Mouse (Mus musculus) hindbrain, embryonic 12.5 days (tissue): ENCODE results near the gene D430041D05Rik. TPM values are rescaled to one million over a fixed set of nuclear protein-coding genes. Genes with fewer than 3 reads are reported as not detected.

ENCODE experiments used
- ATAC-seq: fragments of 200-750 bp; cut with Nextera tagmentation; 2 replicates; pipeline ENCODE4 v1.8.0; 2017; ENCODE audit warnings: moderate TSS enrichment; ENCODE audit not compliant: low FRiP score
- H3K27ac ChIP-seq: fragments of 300-500 bp; sonication (generic); 2 replicates; pipeline ENCODE4 v1.5.1; 2016; ENCODE audit warnings: mild to moderate bottlenecking
- H3K27me3 ChIP-seq: fragments of 300-500 bp; sonication (generic); 2 replicates; pipeline ENCODE4 v1.6.1; 2016; ENCODE audit warnings: mild to moderate bottlenecking
- H3K36me3 ChIP-seq: fragments of 300-500 bp; sonication (generic); 2 replicates; pipeline ENCODE4 v1.6.1; 2016; ENCODE audit warnings: mild to moderate bottlenecking
- H3K4me1 ChIP-seq: fragments of 300-500 bp; sonication (generic); 2 replicates; pipeline ENCODE4 v1.6.1; 2016
- H3K4me2 ChIP-seq: fragments of 300-500 bp; sonication (generic); replicated peaks from 2 replicates; pipeline ENCODE4 v1.6.1; 2016; ENCODE audit warnings: mild to moderate bottlenecking
- H3K4me3 ChIP-seq: fragments of 300-500 bp; sonication (generic); 2 replicates; pipeline ENCODE4 v1.5.1; 2016; ENCODE audit warnings: mild to moderate bottlenecking
- H3K9ac ChIP-seq: fragments of 300-500 bp; sonication (generic); 2 replicates; pipeline ENCODE4 v1.6.1; 2016; ENCODE audit warnings: mild to moderate bottlenecking, moderate library complexity
- H3K9me3 ChIP-seq: fragments of 300-500 bp; sonication (generic); replicated peaks from 2 replicates; pipeline ENCODE4 v1.6.1; 2016; ENCODE audit warnings: mild to moderate bottlenecking
- WGBS: fragments of 180-500 bp; shearing (Covaris S2); methylation state at CpG from one replicate; pipeline ENCODE4 v1.1.7; 2016; 5-methylcytosine and 5-hydroxymethylcytosine counted together
- polyA plus RNA-seq: library from polyadenylated mRNA; unstranded; fragments of >200 nt; fragmentation: Nextera tagmentation; extraction: Ambion mirVana; gene quantifications from 2 replicates; pipeline ENCODE4 v1.2.1, GENCODE M21; 2016

Gene D430041D05Rik
- polyA plus RNA-seq, 1 experiment from 2014 or later, result 4.2 TPM

GRCm38 (mm10) chr2:104249856-104250255 is 161.0 kb downstream of the D430041D05Rik start:
- H3K4me2 ChIP-seq, result no peak overlapping the region
- ATAC-seq, result no peak
- H3K4me3 ChIP-seq, result no peak overlapping the region
- 88% methylated on average over 2 of the region's 2 CpGs for WGBS
- H3K9me3 ChIP-seq, result no peaks in the 10 kb centered on the region
- no peak overlapping the region for H3K27ac ChIP-seq
- no peaks in the 10 kb centered on the region for H3K27me3 ChIP-seq
- no peaks in the 10 kb centered on the region for H3K36me3 ChIP-seq
- no peaks in the 10 kb centered on the region; the same call in 1 of the 2 replicates for H3K4me1 ChIP-seq
- no peak overlapping the region for H3K9ac ChIP-seq

- no peak overlapping the region for H3K4me2 ChIP-seq
- H3K27ac ChIP-seq, result no peak overlapping the region
- 76% methylated on average over 4 of the region's 4 CpGs for WGBS
- no peak for ATAC-seq
- H3K4me1 ChIP-seq, result no peaks in the 10 kb centered on the region
- H3K9ac ChIP-seq, result no peak overlapping the region
- no peaks in the 10 kb centered on the region for H3K36me3 ChIP-seq
- H3K4me3 ChIP-seq, result no peak overlapping the region
- no peaks in the 10 kb centered on the region for H3K27me3 ChIP-seq
- no peaks in the 10 kb centered on the region for H3K9me3 ChIP-seq
These were observed 164.0 kb downstream of the D430041D05Rik start for GRCm38 (mm10) chr2:104246851-104247250.

GRCm38 (mm10) chr2:104242055-104242454 is 168.8 kb downstream of the D430041D05Rik start:
- WGBS, result 72% methylated on average over 5 of the region's 5 CpGs
- H3K4me3 ChIP-seq, result no peak overlapping the region
- no peak overlapping the region for H3K9ac ChIP-seq
- no peak overlapping the region for H3K4me2 ChIP-seq
- no peaks in the 10 kb centered on the region for H3K9me3 ChIP-seq
- no peak overlapping the region for H3K27ac ChIP-seq
- ATAC-seq, result no peak
- H3K27me3 ChIP-seq, result no peaks in the 10 kb centered on the region
- H3K4me1 ChIP-seq, result no peaks in the 10 kb centered on the region
- no peaks in the 10 kb centered on the region for H3K36me3 ChIP-seq

- no peak overlapping the region for H3K4me2 ChIP-seq
These were observed 173.7 kb downstream of the D430041D05Rik start for GRCm38 (mm10) chr2:104237141-104237540.

GRCm38 (mm10) chr2:104230444-104230843 is 180.4 kb downstream of the D430041D05Rik start:
- no peak overlapping the region for H3K9ac ChIP-seq
- H3K4me3 ChIP-seq, result no peak overlapping the region
- H3K27ac ChIP-seq, result no peak overlapping the region
- ATAC-seq, result no peak
- H3K9me3 ChIP-seq, result no peaks in the 10 kb centered on the region
- no peaks in the 10 kb centered on the region for H3K36me3 ChIP-seq
- H3K4me2 ChIP-seq, result no peak overlapping the region
- H3K27me3 ChIP-seq, result 0 out of 2 replicates have a peak, but pooled peaks cover 3% of the 10 kb centered on the region
- H3K4me1 ChIP-seq, result no peaks in the 10 kb centered on the region
- 57% methylated on average over 2 of the region's 2 CpGs for WGBS

More at GRCm38 (mm10) chr2:104237141-104237540, 173.7 kb downstream of the D430041D05Rik start:
- Histone ChIP-seq H3K9me3 (no peaks in the 10 kb centered on the region), H3K4me3 (no peak overlapping the region), H3K27ac (no peak overlapping the region), H3K27me3 (no peaks in the 10 kb centered on the region), H3K36me3 (no peaks in the 10 kb centered on the region), H3K4me1 (no peaks in the 10 kb centered on the region), H3K9ac (no peak overlapping the region)
- 87% methylated on average over 4 of the region's 4 CpGs for WGBS
- ATAC-seq, result no peak

GRCm38 (mm10) chr2:104226057-104226456 is 184.8 kb downstream of the D430041D05Rik start:
- no peaks in the 10 kb centered on the region for H3K9me3 ChIP-seq
- WGBS, result 92% methylated on average over 4 of the region's 4 CpGs
- H3K27me3 ChIP-seq, result peaks cover 33% of the 10 kb centered on the region
- H3K4me1 ChIP-seq, result no peaks in the 10 kb centered on the region
- no peak overlapping the region for H3K4me3 ChIP-seq
- no peak overlapping the region for H3K4me2 ChIP-seq
- H3K36me3 ChIP-seq, result no peaks in the 10 kb centered on the region
- no peak overlapping the region for H3K9ac ChIP-seq
- no peak for ATAC-seq
- H3K27ac ChIP-seq, result no peak overlapping the region

GRCm38 (mm10) chr2:104219733-104220391 is 191.0 kb downstream of the D430041D05Rik start:
- Histone ChIP-seq H3K4me1 (peaks cover 27% of the 10 kb centered on the region), H3K9ac (no peak overlapping the region), H3K4me2 (no peak overlapping the region), H3K9me3 (no peaks in the 10 kb centered on the region), H3K4me3 (no peak overlapping the region), H3K36me3 (no peaks in the 10 kb centered on the region), H3K27me3 (peaks cover 54% of the 10 kb centered on the region), H3K27ac (no peak overlapping the region)
- WGBS, result 32% methylated on average over 14 of the region's 14 CpGs
- peak; percentile 55 for ATAC-seq

- no peak for ATAC-seq
- Histone ChIP-seq H3K27me3 (peaks cover 54% of the 10 kb centered on the region), H3K4me1 (peaks cover 27% of the 10 kb centered on the region), H3K9me3 (no peaks in the 10 kb centered on the region), H3K36me3 (no peaks in the 10 kb centered on the region), H3K4me3 (no peak overlapping the region), H3K27ac (peak overlapping the region; percentile 72), H3K4me2 (peak overlapping the region; percentile 4; the same call in 1 of the 2 replicates), H3K9ac (no peak overlapping the region)
- WGBS, result 42% methylated on average over 9 of the region's 9 CpGs
These were observed 192.2 kb downstream of the D430041D05Rik start for GRCm38 (mm10) chr2:104218588-104219065.

GRCm38 (mm10) chr2:104218114-104218513 is 192.7 kb downstream of the D430041D05Rik start:
- peak overlapping the region; percentile 72 for H3K27ac ChIP-seq

GRCm38 (mm10) chr2:104209408-104209807 is 201.4 kb downstream of the D430041D05Rik start:
- Histone ChIP-seq H3K9me3 (no peaks in the 10 kb centered on the region), H3K36me3 (no peaks in the 10 kb centered on the region), H3K4me3 (no peak overlapping the region), H3K9ac (no peak overlapping the region), H3K4me1 (peaks cover 8% of the 10 kb centered on the region), H3K4me2 (no peak overlapping the region), H3K27me3 (peaks cover 10% of the 10 kb centered on the region; the same call in 1 of the 2 replicates), H3K27ac (no peak overlapping the region)
- WGBS, result 81% methylated on average over 2 of the region's 2 CpGs
- no peak for ATAC-seq

More at GRCm38 (mm10) chr2:104218114-104218513, 192.7 kb downstream of the D430041D05Rik start:
- Histone ChIP-seq H3K9ac (peak overlapping the region; percentile 27; the same call in 1 of the 2 replicates), H3K27me3 (peaks cover 54% of the 10 kb centered on the region), H3K36me3 (no peaks in the 10 kb centered on the region), H3K4me1 (peaks cover 27% of the 10 kb centered on the region), H3K4me3 (no peak overlapping the region), H3K9me3 (no peaks in the 10 kb centered on the region), H3K4me2 (peak overlapping the region; percentile 4; the same call in 1 of the 2 replicates)
- peak; percentile 43; the same call in 1 of the 2 replicates for ATAC-seq
- 37% methylated on average over 10 of the region's 10 CpGs for WGBS

- Histone ChIP-seq H3K9ac (no peak overlapping the region), H3K27me3 (peaks cover 10% of the 10 kb centered on the region; the same call in 1 of the 2 replicates), H3K4me1 (peaks cover 8% of the 10 kb centered on the region), H3K4me2 (peak overlapping the region; percentile 5; the same call in 1 of the 2 replicates), H3K9me3 (no peaks in the 10 kb centered on the region), H3K27ac (no peak overlapping the region), H3K36me3 (no peaks in the 10 kb centered on the region), H3K4me3 (no peak overlapping the region)
- ATAC-seq, result peak; percentile 44
- 62% methylated on average over 5 of the region's 5 CpGs for WGBS
These were observed 202.4 kb downstream of the D430041D05Rik start for GRCm38 (mm10) chr2:104208415-104208814.

GRCm38 (mm10) chr2:104207948-104208347 is 202.9 kb downstream of the D430041D05Rik start:
- ATAC-seq, result peak; percentile 74
- no peak overlapping the region for H3K4me3 ChIP-seq
- peaks cover 8% of the 10 kb centered on the region for H3K4me1 ChIP-seq
- 26% methylated on average over 10 of the region's 10 CpGs for WGBS
- H3K27ac ChIP-seq, result no peak overlapping the region
- no peaks in the 10 kb centered on the region for H3K9me3 ChIP-seq
- H3K4me2 ChIP-seq, result peak overlapping the region; percentile 5; the same call in 1 of the 2 replicates
- H3K9ac ChIP-seq, result no peak overlapping the region
- H3K36me3 ChIP-seq, result no peaks in the 10 kb centered on the region
- H3K27me3 ChIP-seq, result peaks cover 7% of the 10 kb centered on the region; the same call in 1 of the 2 replicates
